16 mouse cellular contexts compared by ENCODE assay signal in the genomic region with DNA sequence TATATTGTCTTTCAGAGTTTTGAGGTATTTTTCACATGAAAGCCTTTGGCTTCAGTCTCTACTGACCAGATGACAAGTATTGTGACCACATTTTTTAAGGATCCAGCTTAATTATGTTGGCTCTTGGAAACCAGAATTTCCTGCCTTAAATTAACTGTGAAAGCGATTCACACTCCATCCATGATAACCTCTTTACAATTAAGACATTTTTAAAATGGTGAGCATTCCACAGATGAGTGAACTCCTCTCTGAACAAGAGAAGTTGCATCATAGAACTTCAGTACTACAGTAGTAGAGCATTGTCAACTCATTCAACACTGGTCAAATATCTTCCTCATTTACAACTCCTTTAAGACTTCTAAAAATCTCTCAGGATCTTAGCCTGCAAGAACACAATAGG.
"Had no signal": no experiment of that assay in that cellular context is flagged by ENCODE, and none has a peak within 500 bp of the region (broad histone marks: within the 10 kb centered on the region; RNA-seq: fewer than 3 reads in every experiment).

No protein-coding gene starts in this region.

- ATAC-seq: hindbrain, postnatal 0 days; inflammation-experienced regulatory T-cells, adult 6 months; intestine, embryonic 16.5 days; liver, embryonic 12.5 days had no signal

- H3K4me3 ChIP-seq: layer of hippocampus, adult 2 months; left cerebral cortex, adult 2 months; liver, embryonic 12.5 days; liver, embryonic 15.5 days had no signal

- H3K4me1 ChIP-seq: liver, embryonic 12.5 days; liver, embryonic 15.5 days had no signal

- H3K9ac ChIP-seq: liver, embryonic 12.5 days; liver, embryonic 15.5 days had no signal

- H3K9me3 ChIP-seq: liver, embryonic 12.5 days; liver, embryonic 15.5 days had no signal

- H3K36me3 ChIP-seq: liver, embryonic 12.5 days; liver, embryonic 15.5 days had no signal

- H3K27me3 ChIP-seq: liver, embryonic 12.5 days; liver, embryonic 15.5 days had no signal

- DNase-seq: kidney, adult 18-20 months; kidney, adult 9 months; kidney, postnatal 25 days; layer of hippocampus, adult 9-11 months; midbrain, embryonic 14.5 days; thymus, adult 18-20 months; thymus, postnatal 36 days had no signal

- H3K4me2 ChIP-seq: liver, embryonic 12.5 days; liver, embryonic 15.5 days had no signal

- H3K27ac ChIP-seq: hindbrain, postnatal 0 days; kidney, postnatal 0 days; layer of hippocampus, adult 2 months; left cerebral cortex, adult 2 months; liver, embryonic 12.5 days; liver, embryonic 15.5 days; macrophage had no signal
